Mouse (Mus musculus) urinary bladder, postnatal 4 days (tissue): ENCODE results near the gene Pms1.

Experiments
- DNase-seq, 2 experiments: peaks; one replicate each; pipeline ENCODE4 v3.0.0; 2021 to 2022; ENCODE audit warnings: low spot score in 2 of 2

The Pms1 gene

DNA sequence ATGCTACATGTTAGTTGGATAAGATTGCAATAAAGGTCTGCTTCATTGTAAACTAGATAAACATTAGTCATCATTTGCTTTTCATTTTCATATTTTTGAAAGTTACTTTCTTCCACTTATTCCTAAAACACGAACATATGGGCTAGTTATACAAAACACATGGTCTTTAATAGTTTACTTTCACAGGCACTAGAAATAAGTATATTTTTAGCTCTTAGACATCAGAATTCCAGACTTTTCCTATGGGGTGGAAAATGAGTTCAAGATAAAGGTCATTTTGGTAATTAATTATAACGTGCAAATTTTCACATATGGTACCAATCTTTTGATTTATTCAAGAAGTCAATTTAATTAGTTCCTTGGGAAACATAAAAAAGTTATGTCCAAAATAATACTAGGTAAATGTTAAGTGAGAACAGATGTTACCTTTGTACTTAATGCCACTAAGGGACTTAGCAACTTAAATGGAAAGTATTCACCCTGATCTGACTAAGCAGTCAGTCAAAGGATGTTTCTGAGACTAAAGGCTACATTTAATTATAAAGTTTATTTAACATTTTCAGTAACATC is 95.1 kb downstream of the Pms1 start:
- no peak for DNase-seq

DNA sequence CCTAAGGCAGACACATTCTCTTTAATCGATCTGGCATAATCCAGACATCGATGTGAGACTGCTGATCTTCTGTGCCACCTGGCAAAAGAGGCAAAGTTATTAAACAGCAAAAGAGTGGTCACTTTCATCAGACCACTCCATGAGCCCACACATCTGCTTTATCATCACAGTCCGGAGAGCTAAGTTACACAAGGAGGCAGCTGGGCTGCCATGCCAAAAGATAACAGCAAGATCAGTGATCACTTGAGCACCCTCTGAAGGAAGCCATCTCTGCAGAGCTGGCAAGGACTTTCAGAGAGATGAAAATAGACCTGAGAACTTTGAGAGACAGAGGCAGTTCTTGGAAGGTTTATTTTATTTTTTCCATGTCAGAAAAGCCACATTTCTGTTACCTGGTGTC is 102.3 kb downstream of the Pms1 start:
- no peak for DNase-seq

DNA sequence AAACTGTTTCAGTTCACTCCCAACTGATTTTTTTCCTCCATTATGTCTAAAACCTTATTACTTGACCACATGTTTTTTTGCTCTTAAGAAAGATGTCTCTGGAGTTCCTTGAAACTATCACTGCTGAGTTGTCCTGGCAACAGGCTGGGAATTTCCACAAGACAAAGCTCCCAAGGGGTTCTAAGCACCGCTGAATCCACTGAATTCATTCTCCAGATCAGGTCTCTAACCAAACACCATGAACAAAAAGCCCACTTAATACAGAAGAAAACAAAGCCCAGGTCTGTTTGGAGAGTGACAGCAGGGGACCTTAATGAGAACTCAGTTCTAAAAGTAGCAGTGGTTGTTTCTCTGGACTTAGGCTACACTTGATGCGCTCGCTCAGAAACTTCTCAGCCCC is 105.6 kb downstream of the Pms1 start:
- no peak for DNase-seq

DNA sequence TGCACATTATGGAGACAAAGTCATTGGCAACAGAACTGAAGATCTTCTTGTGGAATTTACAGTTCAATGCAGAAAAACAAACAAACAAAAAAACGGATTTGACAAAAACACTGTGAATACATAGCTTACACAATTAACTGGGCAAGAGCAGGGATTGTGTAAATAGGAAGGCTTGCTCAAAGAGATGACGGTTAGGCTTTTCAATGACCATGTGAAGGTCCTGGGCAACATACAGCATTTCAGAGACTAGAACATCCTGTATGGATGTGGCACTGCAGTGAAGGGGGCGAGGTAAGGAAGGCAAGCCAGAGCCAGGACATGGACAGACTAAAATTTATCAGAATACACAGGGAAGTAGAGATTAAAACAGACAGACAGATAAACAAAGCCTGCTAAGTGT is 107.2 kb downstream of the Pms1 start:
- DNase-seq = no peak

DNA sequence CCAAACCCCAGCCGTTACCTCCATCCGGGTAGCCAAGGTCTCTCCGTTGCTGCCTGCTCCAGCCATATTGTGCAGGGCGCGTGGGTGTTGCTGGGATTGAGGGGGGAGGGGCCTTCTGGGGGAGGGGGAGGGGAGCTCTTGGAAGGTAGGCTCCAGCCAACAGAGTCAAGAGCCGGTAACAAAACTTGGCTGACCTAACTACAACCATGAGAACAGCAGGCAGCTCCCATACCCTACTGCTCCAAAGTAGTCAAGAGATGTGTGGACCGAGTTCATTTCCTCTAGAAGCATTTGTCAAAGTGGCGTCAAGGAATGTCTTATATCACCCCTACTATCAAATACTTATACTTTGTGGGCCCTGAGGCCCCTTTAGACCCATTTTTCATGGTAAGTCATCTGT is 109.3 kb downstream of the Pms1 start, which contains the start of gene 1700019A02Rik:
Gene 1700019A02Rik, minus strand, starts transcription at position 101 of the 400 bp plus-strand sequence.
- no peak for DNase-seq

DNA sequence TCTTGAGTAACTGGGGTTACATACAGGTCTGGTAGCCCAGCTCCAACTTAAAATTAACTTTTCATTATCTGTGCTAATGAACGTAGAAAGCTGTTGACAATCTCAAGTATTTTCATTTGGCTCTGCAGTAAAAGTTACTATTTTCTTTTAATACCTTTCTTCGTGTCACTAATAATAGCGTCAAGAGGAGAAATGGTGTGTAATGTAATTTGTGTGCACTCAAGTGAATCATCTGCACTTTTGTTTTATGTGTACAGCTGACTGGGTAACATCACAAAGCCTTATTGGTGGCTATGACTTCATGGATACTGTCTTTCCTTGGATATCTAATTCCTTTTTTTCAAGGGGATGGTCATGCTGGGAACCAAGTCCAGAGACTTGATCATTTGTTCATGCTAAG is 110.5 kb downstream of the Pms1 start:
- DNase-seq = no peak

DNA sequence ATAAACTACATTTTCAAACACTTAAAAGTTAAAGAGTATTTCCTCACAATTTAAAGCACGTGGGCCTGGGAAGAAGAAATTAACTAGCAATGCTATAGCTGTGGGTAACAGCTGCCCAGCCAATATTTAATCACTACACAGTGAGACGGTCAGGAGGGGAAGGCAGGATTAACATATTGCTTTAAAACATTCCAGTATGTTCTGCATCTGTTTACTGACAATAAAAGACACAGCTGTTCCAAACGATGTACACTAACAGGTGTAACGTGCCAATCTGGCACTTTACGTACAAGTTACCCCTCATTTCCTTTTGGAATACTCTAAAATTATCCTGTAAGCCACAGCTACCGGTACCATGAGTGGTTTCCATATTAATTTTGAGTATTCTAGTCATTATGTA is 139.1 kb downstream of the Pms1 start:
- DNase-seq = no peak
